8 mouse cellular contexts compared by ENCODE assay signal in the genomic region with DNA sequence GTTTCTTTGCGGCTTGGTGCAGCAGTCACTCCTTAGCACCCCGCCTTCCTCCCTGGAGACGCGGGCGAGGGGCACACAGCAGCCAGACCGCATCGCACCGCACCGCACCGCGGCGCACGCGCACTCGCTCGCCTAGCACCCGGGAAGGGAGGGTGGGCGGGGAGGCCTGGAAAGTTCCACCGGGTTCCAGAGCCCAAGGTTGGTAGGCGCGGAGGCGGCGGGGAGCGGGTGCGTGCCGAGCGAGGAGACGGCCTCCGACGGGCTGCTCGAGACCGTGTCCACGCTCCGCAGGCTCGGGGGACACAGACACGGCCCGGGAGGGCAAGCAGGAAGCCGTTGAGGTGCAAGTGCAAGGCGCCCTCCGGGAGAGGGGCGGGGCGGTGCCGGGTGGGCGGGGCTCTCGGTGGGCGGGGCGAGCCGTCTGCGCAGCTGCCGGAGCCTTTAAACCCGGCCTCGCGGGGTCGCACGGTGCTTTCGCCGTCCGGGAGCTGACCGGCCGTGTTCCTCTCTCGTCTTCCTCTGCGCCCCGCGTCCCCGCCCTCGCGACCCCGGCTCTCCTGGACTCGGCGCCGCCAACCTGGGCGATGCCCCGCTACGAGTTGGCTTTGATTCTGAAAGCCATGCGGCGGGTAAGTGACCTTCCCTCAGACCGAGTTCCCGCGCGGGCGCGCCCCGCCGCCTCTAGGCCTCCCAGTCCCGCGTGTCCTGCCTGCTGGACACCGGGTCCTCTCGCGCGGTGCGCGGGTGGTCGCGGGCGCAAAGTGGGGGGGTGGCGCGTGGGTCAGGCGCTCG. TPM values are rescaled to one million over a fixed set of nuclear protein-coding genes. Genes with fewer than 3 reads are reported as not detected.
A peak's percentile ranks its signal among the peaks of the same experiment; 100 is the strongest.
DNase-seq lines count a peak whose midpoint lies in the region; ATAC-seq and TF ChIP-seq lines count a peak whose summit lies in the region.

A gene (plus strand): TSS at position 419 of the 792 bp plus-strand sequence.
A gene (plus strand): TSS at position 465 of the 792 bp plus-strand sequence.
A gene (plus strand): TSS at position 471 of the 792 bp plus-strand sequence.

- WGBS in forebrain, embryonic 16.5 days, result under 1% methylated on average over 84 of the region's 99 CpGs
- WGBS in lung, adult 2 months, result under 1% methylated on average over 84 of the region's 99 CpGs
- under 1% methylated on average over 88 of the region's 99 CpGs for WGBS in neural tube, embryonic 15.5 days

- H3K36me3 ChIP-seq in MEL (ENCODE audit: control insufficient read depth in 1 of 2, insufficient read depth in 2 of 2, low read length in 2 of 2), result peaks cover 5 to 9% of the 10 kb centered on the region in 2 experiments
- 0 out of 2 replicates have a peak, but pooled peaks cover 6% of the 10 kb centered on the region for H3K36me3 ChIP-seq in forebrain, embryonic 16.5 days (ENCODE audit: control insufficient read depth, insufficient read depth)
- H3K36me3 ChIP-seq in neural tube, embryonic 15.5 days, result peaks cover 17% of the 10 kb centered on the region

- no peaks in the 10 kb centered on the region for H3K9me3 ChIP-seq in MEL (replicated peaks; ENCODE audit: insufficient read depth, low read length)
- peaks cover 5% of the 10 kb centered on the region; the same call in 1 of the 2 replicates for H3K9me3 ChIP-seq in forebrain, embryonic 16.5 days (ENCODE audit: control insufficient read depth, low read length)
- no peaks in the 10 kb centered on the region for H3K9me3 ChIP-seq in neural tube, embryonic 15.5 days (replicated peaks)

- H3K27me3 ChIP-seq in MEL (ENCODE audit: control insufficient read depth in 1 of 2, insufficient read depth in 2 of 2, low read length in 2 of 2), result no peaks in the 10 kb centered on the region; a peak in 1 of 4 replicates
- no peaks in the 10 kb centered on the region for H3K27me3 ChIP-seq in forebrain, embryonic 16.5 days (replicated peaks; ENCODE audit: control insufficient read depth, insufficient read depth, low read length)
- no peaks in the 10 kb centered on the region for H3K27me3 ChIP-seq in neural tube, embryonic 15.5 days (replicated peaks)

- ATAC-seq in forebrain, embryonic 16.5 days, result peak; percentile 94
- peak; percentile 94 for ATAC-seq in neural tube, embryonic 15.5 days (ENCODE audit: low FRiP score)

- TF ChIP-seq POLR2A in MEL (IDR thresholded peaks at IDR 0.05; ENCODE audit: control insufficient read depth in 1 of 2, insufficient read depth in 1 of 2, low read depth in 1 of 2, low read length in 2 of 2, poor library complexity in 1 of 2), result peak; percentile 81 to 91
- peak; percentile 96 for TF ChIP-seq POLR2A in lung, adult 2 months (IDR thresholded peaks at IDR 0.05; ENCODE audit: borderline replicate concordance, extremely low read depth, low read depth, low read length)

- H3K79me2 ChIP-seq in MEL (ENCODE audit: control insufficient read depth, insufficient read depth, low read length, poor library complexity), result peaks cover 22% of the 10 kb centered on the region

- peak within 1 kb of the TSS; percentile 52 for H3K27ac ChIP-seq in MEL (ENCODE audit: control insufficient read depth, low read depth, low read length)
- peak within 1 kb of the TSS; percentile 87 for H3K27ac ChIP-seq in forebrain, embryonic 16.5 days (ENCODE audit: low read length)
- H3K27ac ChIP-seq in layer of hippocampus, adult 2 months, result peak within 1 kb of the TSS; percentile 99
- peak within 1 kb of the TSS; percentile 92 for H3K27ac ChIP-seq in neural tube, embryonic 15.5 days (replicated peaks)

- H3K4me2 ChIP-seq in forebrain, embryonic 16.5 days (ENCODE audit: low read length), result peak within 1 kb of the TSS; percentile 81
- H3K4me2 ChIP-seq in neural tube, embryonic 15.5 days, result peak within 1 kb of the TSS; percentile 83

- peak within 1 kb of the TSS; percentile 93 to 100 for H3K4me3 ChIP-seq in MEL (ENCODE audit: control insufficient read depth in 1 of 2, insufficient read depth in 1 of 2, low read depth in 2 of 2, low read length in 2 of 2)
- peak within 1 kb of the TSS; percentile 78 for H3K4me3 ChIP-seq in forebrain, embryonic 16.5 days (replicated peaks; ENCODE audit: low read length)
- peak within 1 kb of the TSS; percentile 95 for H3K4me3 ChIP-seq in layer of hippocampus, adult 2 months
- peak within 1 kb of the TSS; percentile 95 for H3K4me3 ChIP-seq in lung, adult 2 months (replicated peaks; ENCODE audit: extremely low read depth, low read depth, low read length)
- H3K4me3 ChIP-seq in neural tube, embryonic 15.5 days (replicated peaks), result peak within 1 kb of the TSS; percentile 95

- peak in 1 of 3 experiments; percentile 20; a peak in 1 of 6 replicates for TF ChIP-seq CTCF in MEL (IDR thresholded peaks at IDR 0.05 in 2 of 3, conservative IDR thresholded peaks at IDR 0.05 in 1 of 3; ENCODE audit: control insufficient read depth in 1 of 3, insufficient read depth in 1 of 3, low read depth in 2 of 3, low read length in 3 of 3, poor library complexity in 1 of 3, severe bottlenecking in 1 of 3)
- peak; percentile 52 for TF ChIP-seq CTCF in layer of hippocampus, adult 2 months (conservative IDR thresholded peaks at IDR 0.05)
- TF ChIP-seq CTCF in lung, adult 2 months (IDR thresholded peaks at IDR 0.05; ENCODE audit: insufficient read depth, low read length), result no peak

- no peak for TF ChIP-seq EP300 in MEL (IDR thresholded peaks at IDR 0.05; ENCODE audit: low read depth in 1 of 2, low read length in 2 of 2)

- TF ChIP-seq RAD21 in MEL (IDR thresholded peaks at IDR 0.05; ENCODE audit: low read depth, low read length), result no peak

- H3K4me1 ChIP-seq in MEL (ENCODE audit: control insufficient read depth in 1 of 2, insufficient read depth in 2 of 2, low read length in 2 of 2), result peaks cover 3 to 4% of the 10 kb centered on the region in 2 experiments; a peak in 3 of 4 replicates
- H3K4me1 ChIP-seq in forebrain, embryonic 16.5 days (replicated peaks; ENCODE audit: control insufficient read depth, insufficient read depth, low read length), result peaks cover 22% of the 10 kb centered on the region
- no peaks in the 10 kb centered on the region; the same call in 1 of the 2 replicates for H3K4me1 ChIP-seq in lung, adult 2 months (ENCODE audit: control insufficient read depth, insufficient read depth, low read length)
- peaks cover 37% of the 10 kb centered on the region for H3K4me1 ChIP-seq in neural tube, embryonic 15.5 days

- peak; percentile 91 for DNase-seq in MEL (ENCODE audit: low read depth, low spot score)
- peak; percentile 81 to 92 for DNase-seq in cerebellum, adult 18-20 months
- peak; percentile 76 for DNase-seq in heart, postnatal 25 days (ENCODE audit: low spot score)
- peak; percentile 70 to 82 for DNase-seq in layer of hippocampus, adult 2 months (ENCODE audit: low spot score in 2 of 2)
- peak; percentile 89 for DNase-seq in lung, adult 2 months
- peak; percentile 93 for DNase-seq in testis, postnatal 10 days (ENCODE audit: low spot score)

- peak within 1 kb of the TSS; percentile 93 for H3K9ac ChIP-seq in MEL (ENCODE audit: control insufficient read depth, low read depth, low read length, poor library complexity, severe bottlenecking)
- H3K9ac ChIP-seq in forebrain, embryonic 16.5 days (replicated peaks; ENCODE audit: low read depth, low read length), result peak within 1 kb of the TSS; percentile 74
- peak within 1 kb of the TSS; percentile 82 for H3K9ac ChIP-seq in neural tube, embryonic 15.5 days (replicated peaks)

- intact Hi-C loops in heart, postnatal 25 days (cut with DNase I), result loop anchor here (2.0 to 5.0 kb wide), 3 partner anchors 49 to 229 kb away; no protein-coding TSS in a partner anchor

TF ChIP-seq in MEL, 35 proteins besides CTCF, POLR2A, EP300 and RAD21 (continues in another document):
- TF ChIP-seq ZNF384 (IDR thresholded peaks at IDR 0.05; ENCODE audit: low read depth, low read length) (no peak), MYB (IDR thresholded peaks at IDR 0.05; ENCODE audit: low read depth, low read length) (no peak), MXI1 (IDR thresholded peaks at IDR 0.05; ENCODE audit: low read depth, low read length) (peak; percentile 75; the same call in 1 of the 2 replicates), ZMIZ1 (IDR thresholded peaks at IDR 0.05; ENCODE audit: low read depth, low read length) (peak; percentile 96), GABPA (IDR thresholded peaks at IDR 0.05; ENCODE audit: low read depth, low read length) (no peak), NELFE (IDR thresholded peaks at IDR 0.05; ENCODE audit: low read depth, low read length) (peak; percentile 86), SMC3 (IDR thresholded peaks at IDR 0.05; ENCODE audit: low read depth, low read length) (no peak), MAZ (IDR thresholded peaks at IDR 0.05; ENCODE audit: low read depth, low read length) (no peak; the same call in 1 of the 2 replicates), ZKSCAN1 (IDR thresholded peaks at IDR 0.05; ENCODE audit: low read depth, low read length) (no peak)

RNA-seq across cellular contexts. Expression of the first gene that starts in this region (rescaled TPM):
- 37.4 and 40.8 TPM in 2 replicates for total RNA-seq in MEL (2012; rRNA removed)
- polyA plus RNA-seq in MEL (2012; ENCODE audit: insufficient read depth in 1 of 2, insufficient read length in 2 of 2, low read depth in 1 of 2, low replicate concordance in 2 of 2, missing spikeins in 1 of 2), result 10 to 100 TPM in 1 of 2 experiments, not detected in 1; 71.0 TPM
- polyA plus RNA-seq in forebrain, embryonic 16.5 days (2015; fragmentation: Nextera tagmentation; extraction: Ambion mirVana), result 144 and 148 TPM in 2 replicates
- total RNA-seq in heart, postnatal 25 days (2021), result 10 to 100 TPM; 60.6 to 63.2 TPM
- 10 to 100 TPM; 46.8 to 49.1 TPM for total RNA-seq in layer of hippocampus, adult 2 months (2021)
- polyA plus RNA-seq in lung, adult 2 months (2012; rRNA removed), result 15.7 and 15.9 TPM in 2 replicates
- polyA plus RNA-seq in neural tube, embryonic 15.5 days (2015; fragmentation: Nextera tagmentation; extraction: Ambion mirVana), result 169 and 180 TPM in 2 replicates

RNA-seq across cellular contexts. Expression of the second gene that starts in this region (rescaled TPM):
- total RNA-seq in MEL (2012; rRNA removed), result not detected in 2 replicates
- not detected for polyA plus RNA-seq in MEL (2012; ENCODE audit: insufficient read depth in 1 of 2, insufficient read length in 2 of 2, low read depth in 1 of 2, low replicate concordance in 2 of 2, missing spikeins in 1 of 2)
- 0.25 and 0.52 TPM in 2 replicates for polyA plus RNA-seq in forebrain, embryonic 16.5 days (2015; fragmentation: Nextera tagmentation; extraction: Ambion mirVana)
- total RNA-seq in heart, postnatal 25 days (2021), result not detected
- not detected for total RNA-seq in layer of hippocampus, adult 2 months (2021)
- polyA plus RNA-seq in lung, adult 2 months (2012; rRNA removed), result 0.10 TPM in 1 of 2 replicates, not detected in the other
- polyA plus RNA-seq in neural tube, embryonic 15.5 days (2015; fragmentation: Nextera tagmentation; extraction: Ambion mirVana), result 0.55 and 0.60 TPM in 2 replicates

RNA-seq across cellular contexts. Expression of the third gene that starts in this region (rescaled TPM):
- 5.0 and 6.7 TPM in 2 replicates for total RNA-seq in MEL (2012; rRNA removed)
- polyA plus RNA-seq in MEL (2012; ENCODE audit: insufficient read depth in 1 of 2, insufficient read length in 2 of 2, low read depth in 1 of 2, low replicate concordance in 2 of 2, missing spikeins in 1 of 2), result 1 to 10 TPM in 1 of 2 experiments, not detected in 1; 2.9 TPM
- 13.8 and 15.0 TPM in 2 replicates for polyA plus RNA-seq in forebrain, embryonic 16.5 days (2015; fragmentation: Nextera tagmentation; extraction: Ambion mirVana)
- 1 to 10 TPM; 6.3 to 7.7 TPM for total RNA-seq in heart, postnatal 25 days (2021)
- total RNA-seq in layer of hippocampus, adult 2 months (2021), result 10 to 100 TPM; 31.1 to 33.7 TPM
- 0.95 and 1.4 TPM in 2 replicates for polyA plus RNA-seq in lung, adult 2 months (2012; rRNA removed)
- 12.7 and 15.6 TPM in 2 replicates for polyA plus RNA-seq in neural tube, embryonic 15.5 days (2015; fragmentation: Nextera tagmentation; extraction: Ambion mirVana)

Comparison
In these comparisons a context has a peak if more than half of its experiments do, and no peak if none do; other contexts are left out.
1. Peak in every context shown above with its lines: DNase-seq, ATAC-seq, H3K4me3 ChIP-seq and H3K27ac ChIP-seq.